Mouse (Mus musculus): ENCODE results near the gene Fer1l4. TPM values are rescaled to one million over a fixed set of nuclear protein-coding genes. Genes with fewer than 3 reads are reported as not detected.

Fer1l4 gene
- polyA plus RNA-seq (2012; fragmentation: generic; extraction: Trizol) = not detected
- long read RNA-seq, experiment 1 = 0 reads
- long read RNA-seq, experiment 2 = 0 reads

- no peak within 1 kb of the TSS for H3ac ChIP-seq (ENCODE audit: control insufficient read depth, insufficient read length, low read depth)
- no peaks in the 10 kb centered on the region for H3K79me3 ChIP-seq (ENCODE audit: low read depth)
- H3K4me3 ChIP-seq (ENCODE audit: insufficient read depth, poor library complexity, severe bottlenecking) = no peak within 1 kb of the TSS
- H3K36me3 ChIP-seq (ENCODE audit: control insufficient read depth, insufficient read depth) = no peaks in the 10 kb centered on the region
- peaks cover 13% of the 10 kb centered on the region for H3K27me3 ChIP-seq (ENCODE audit: control insufficient read depth, insufficient read depth, insufficient read length)
- no peaks in the 10 kb centered on the region for H3K79me2 ChIP-seq (ENCODE audit: control insufficient read depth, insufficient read depth)
- no peak for TF ChIP-seq CEBPB (IDR thresholded peaks at IDR 0.05; ENCODE audit: low read depth)
- TF ChIP-seq FOSL1 (IDR thresholded peaks at IDR 0.05; ENCODE audit: insufficient read depth, low read length, poor library complexity, severe bottlenecking) = no peak
- no peak for TF ChIP-seq MAX (IDR thresholded peaks at IDR 0.05)
- no peak for TF ChIP-seq USF1 (IDR thresholded peaks at IDR 0.05; ENCODE audit: low read depth)
- no peak for TF ChIP-seq CTCF (IDR thresholded peaks at IDR 0.05; ENCODE audit: control insufficient read depth, insufficient read depth, insufficient read length)
- no peak for TF ChIP-seq MYOG (IDR thresholded peaks at IDR 0.05; ENCODE audit: control insufficient read depth, extremely low read depth, insufficient read length)
- no peak for TF ChIP-seq MYOD1 (IDR thresholded peaks at IDR 0.05; ENCODE audit: control insufficient read depth, insufficient read length, low read depth)
Observed at GRCm38 (mm10) chr2:156052816-156053215, at the start of gene Fer1l4. Gene Fer1l4 (minus strand): TSS chr2:156052947.

- Histone ChIP-seq H3K79me2 (ENCODE audit: control insufficient read depth, insufficient read depth) (peaks cover 100% of the 10 kb centered on the region), H3K27me3 (ENCODE audit: control insufficient read depth, insufficient read depth, insufficient read length) (no peaks in the 10 kb centered on the region), H3K79me3 (ENCODE audit: low read depth) (peaks cover 78% of the 10 kb centered on the region), H3K36me3 (ENCODE audit: control insufficient read depth, insufficient read depth) (peaks cover 59% of the 10 kb centered on the region), H3K4me3 (ENCODE audit: insufficient read depth, poor library complexity, severe bottlenecking) (no peak overlapping the region), H3ac (ENCODE audit: control insufficient read depth, insufficient read length, low read depth) (no peak overlapping the region)
- TF ChIP-seq CTCF (IDR thresholded peaks at IDR 0.05; ENCODE audit: control insufficient read depth, insufficient read depth, insufficient read length) = no peak
- TF ChIP-seq MYOD1 (IDR thresholded peaks at IDR 0.05; ENCODE audit: control insufficient read depth, insufficient read length, low read depth) = no peak
- TF ChIP-seq CEBPB (IDR thresholded peaks at IDR 0.05; ENCODE audit: low read depth) = no peak
- no peak for TF ChIP-seq FOSL1 (IDR thresholded peaks at IDR 0.05; ENCODE audit: insufficient read depth, low read length, poor library complexity, severe bottlenecking)
- no peak for TF ChIP-seq MAX (IDR thresholded peaks at IDR 0.05)
- TF ChIP-seq USF1 (IDR thresholded peaks at IDR 0.05; ENCODE audit: low read depth) = no peak
- TF ChIP-seq MYOG (IDR thresholded peaks at IDR 0.05; ENCODE audit: control insufficient read depth, extremely low read depth, insufficient read length) = no peak
Observed at GRCm38 (mm10) chr2:156091926-156092325, 39.2 kb upstream of the Fer1l4 start.

GRCm38 (mm10) chr2:156089799-156090198 is 37.1 kb upstream of the Fer1l4 start:
- H3K27me3 ChIP-seq (ENCODE audit: control insufficient read depth, insufficient read depth, insufficient read length) = no peaks in the 10 kb centered on the region
- H3K79me3 ChIP-seq (ENCODE audit: low read depth) = peaks cover 78% of the 10 kb centered on the region
- H3ac ChIP-seq (ENCODE audit: control insufficient read depth, insufficient read length, low read depth) = no peak overlapping the region
- peaks cover 100% of the 10 kb centered on the region for H3K79me2 ChIP-seq (ENCODE audit: control insufficient read depth, insufficient read depth)
- H3K36me3 ChIP-seq (ENCODE audit: control insufficient read depth, insufficient read depth) = peaks cover 43% of the 10 kb centered on the region
- TF ChIP-seq FOSL1 (IDR thresholded peaks at IDR 0.05; ENCODE audit: insufficient read depth, low read length, poor library complexity, severe bottlenecking) (no peak), MYOG (IDR thresholded peaks at IDR 0.05; ENCODE audit: control insufficient read depth, extremely low read depth, insufficient read length) (no peak), MYOD1 (IDR thresholded peaks at IDR 0.05; ENCODE audit: control insufficient read depth, insufficient read length, low read depth) (no peak), MAX (IDR thresholded peaks at IDR 0.05) (no peak), CTCF (IDR thresholded peaks at IDR 0.05; ENCODE audit: control insufficient read depth, insufficient read depth, insufficient read length) (no peak)
- H3K4me3 ChIP-seq (ENCODE audit: insufficient read depth, poor library complexity, severe bottlenecking) = no peak overlapping the region

GRCm38 (mm10) chr2:156087391-156088110 is 34.8 kb upstream of the Fer1l4 start:
- H3K36me3 ChIP-seq (ENCODE audit: control insufficient read depth, insufficient read depth) = peaks cover 27% of the 10 kb centered on the region
- H3K79me3 ChIP-seq (ENCODE audit: low read depth) = peaks cover 76% of the 10 kb centered on the region
- H3K27me3 ChIP-seq (ENCODE audit: control insufficient read depth, insufficient read depth, insufficient read length) = no peaks in the 10 kb centered on the region
- no peak overlapping the region for H3ac ChIP-seq (ENCODE audit: control insufficient read depth, insufficient read length, low read depth)
- TF ChIP-seq CEBPB (IDR thresholded peaks at IDR 0.05; ENCODE audit: low read depth) (no peak), USF1 (IDR thresholded peaks at IDR 0.05; ENCODE audit: low read depth) (peak; percentile 27), CTCF (IDR thresholded peaks at IDR 0.05; ENCODE audit: control insufficient read depth, insufficient read depth, insufficient read length) (no peak), MYOD1 (IDR thresholded peaks at IDR 0.05; ENCODE audit: control insufficient read depth, insufficient read length, low read depth) (no peak), MYOG (IDR thresholded peaks at IDR 0.05; ENCODE audit: control insufficient read depth, extremely low read depth, insufficient read length) (no peak), FOSL1 (IDR thresholded peaks at IDR 0.05; ENCODE audit: insufficient read depth, low read length, poor library complexity, severe bottlenecking) (no peak), MAX (IDR thresholded peaks at IDR 0.05) (no peak)
- no peak overlapping the region for H3K4me3 ChIP-seq (ENCODE audit: insufficient read depth, poor library complexity, severe bottlenecking)
- H3K79me2 ChIP-seq (ENCODE audit: control insufficient read depth, insufficient read depth) = peaks cover 100% of the 10 kb centered on the region

GRCm38 (mm10) chr2:156084541-156084940 is 31.8 kb upstream of the Fer1l4 start:
- Histone ChIP-seq H3K27me3 (ENCODE audit: control insufficient read depth, insufficient read depth, insufficient read length) (no peaks in the 10 kb centered on the region), H3K4me3 (ENCODE audit: insufficient read depth, poor library complexity, severe bottlenecking) (no peak overlapping the region), H3ac (ENCODE audit: control insufficient read depth, insufficient read length, low read depth) (no peak overlapping the region), H3K36me3 (ENCODE audit: control insufficient read depth, insufficient read depth) (peaks cover 19% of the 10 kb centered on the region), H3K79me3 (ENCODE audit: low read depth) (peaks cover 66% of the 10 kb centered on the region), H3K79me2 (ENCODE audit: control insufficient read depth, insufficient read depth) (peaks cover 100% of the 10 kb centered on the region)
- TF ChIP-seq CTCF (IDR thresholded peaks at IDR 0.05; ENCODE audit: control insufficient read depth, insufficient read depth, insufficient read length) = no peak
- TF ChIP-seq USF1 (IDR thresholded peaks at IDR 0.05; ENCODE audit: low read depth) = no peak
- no peak for TF ChIP-seq FOSL1 (IDR thresholded peaks at IDR 0.05; ENCODE audit: insufficient read depth, low read length, poor library complexity, severe bottlenecking)
- TF ChIP-seq MAX (IDR thresholded peaks at IDR 0.05) = no peak

Data from C2C12 (cell line).